Mouse (Mus musculus) cerebellum, adult 9-11 months (tissue): ENCODE results near the gene Cysrt1.
A peak's percentile ranks its signal among the peaks of the same experiment; 100 is the strongest.
"Not testable (repeated sequence)": the region's sequence is repeated elsewhere in the genome, so short reads cannot be mapped to it uniquely, and the experiment has no call there.

ENCODE experiments used
- DNase-seq: peaks from one replicate; pipeline ENCODE4 v3.0.0; 2022

Cysrt1 gene

DNA sequence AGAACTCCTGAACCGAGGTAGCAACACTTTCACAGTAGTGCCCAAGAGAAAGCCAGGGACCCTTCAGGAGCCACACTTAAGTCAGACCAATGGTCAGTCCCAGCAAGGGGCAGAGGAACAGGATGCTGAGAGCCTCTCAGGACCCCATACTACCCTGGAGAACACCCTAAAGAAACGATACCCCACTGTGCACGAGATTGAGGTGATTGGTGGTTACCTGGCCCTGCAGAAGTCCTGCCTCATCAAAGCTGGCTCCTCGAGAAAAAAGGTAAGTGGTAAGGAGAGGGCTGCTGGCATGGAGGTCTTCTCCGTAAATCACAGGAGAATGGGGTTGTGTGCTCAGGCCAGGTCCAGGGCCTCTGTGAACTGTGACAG is 22.0 kb upstream of the Cysrt1 start:
- peak; percentile 67 for DNase-seq

- peak; percentile 79 for DNase-seq
Measured at GRCm38 (mm10) chr2:25263623-25264285, 21.5 kb upstream of the Cysrt1 start.

GRCm38 (mm10) chr2:25262795-25263622 is 20.8 kb upstream of the Cysrt1 start:
- peak; percentile 87 for DNase-seq

- DNase-seq: peak; percentile 99
Measured at GRCm38 (mm10) chr2:25262291-25262767, 20.1 kb upstream of the Cysrt1 start, which contains the start of gene Tprn. Gene Tprn, plus strand, starts transcription at chr2:25262618.

DNA sequence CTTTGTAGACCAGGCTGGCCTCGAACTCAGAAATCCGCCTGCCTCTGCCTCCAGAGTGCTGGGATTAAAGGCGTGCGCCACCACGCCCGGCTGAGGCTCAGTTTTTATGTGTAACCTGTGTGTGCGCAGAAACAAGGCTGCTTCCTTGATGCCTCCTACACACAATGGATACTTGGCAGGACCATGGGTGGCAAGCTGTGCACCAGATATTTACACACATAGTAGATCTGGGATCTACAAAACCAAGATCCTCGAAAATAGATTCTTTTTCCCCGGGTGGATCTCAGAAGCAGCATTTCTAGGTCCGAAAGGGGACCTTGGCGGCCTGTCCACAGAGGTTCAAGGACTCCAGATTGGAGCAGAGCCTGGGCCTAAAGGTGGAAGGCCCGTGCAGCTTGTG is 19.6 kb upstream of the Cysrt1 start:
- DNase-seq: no peak

DNA sequence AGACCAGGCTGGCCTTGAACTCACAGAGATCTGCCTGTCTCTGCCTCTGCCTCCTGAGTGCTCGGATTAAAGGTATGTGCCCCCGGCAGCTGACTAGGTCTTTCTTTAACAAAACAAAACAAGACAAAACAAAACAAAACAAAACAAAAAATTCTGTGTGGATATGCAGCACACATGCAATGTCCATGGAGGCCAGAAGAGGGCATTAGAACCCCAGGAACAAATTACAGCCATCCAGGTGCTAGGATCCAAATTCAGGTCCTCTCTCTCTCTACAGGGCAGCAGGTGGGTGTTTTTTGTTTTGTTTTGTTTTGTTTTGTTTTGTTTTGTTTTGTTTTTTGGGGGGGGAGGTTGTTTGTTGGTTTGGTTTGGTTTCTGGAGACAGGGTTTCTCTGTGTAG is 16.6 kb upstream of the Cysrt1 start:
- DNase-seq: no peak

- DNase-seq: not testable (repeated sequence)
Measured at GRCm38 (mm10) chr2:25257250-25257649, 15.0 kb upstream of the Cysrt1 start.

GRCm38 (mm10) chr2:25256443-25257109 is 14.3 kb upstream of the Cysrt1 start:
- not testable (repeated sequence) for DNase-seq

- peak; percentile 86 for DNase-seq
Measured at GRCm38 (mm10) chr2:25255284-25255779, 13.1 kb upstream of the Cysrt1 start, which contains the start of gene Tmem203. Gene Tmem203, plus strand, starts transcription at chr2:25255439.

- DNase-seq: no peak
Measured at GRCm38 (mm10) chr2:25252331-25252730, 10.1 kb upstream of the Cysrt1 start.

DNA sequence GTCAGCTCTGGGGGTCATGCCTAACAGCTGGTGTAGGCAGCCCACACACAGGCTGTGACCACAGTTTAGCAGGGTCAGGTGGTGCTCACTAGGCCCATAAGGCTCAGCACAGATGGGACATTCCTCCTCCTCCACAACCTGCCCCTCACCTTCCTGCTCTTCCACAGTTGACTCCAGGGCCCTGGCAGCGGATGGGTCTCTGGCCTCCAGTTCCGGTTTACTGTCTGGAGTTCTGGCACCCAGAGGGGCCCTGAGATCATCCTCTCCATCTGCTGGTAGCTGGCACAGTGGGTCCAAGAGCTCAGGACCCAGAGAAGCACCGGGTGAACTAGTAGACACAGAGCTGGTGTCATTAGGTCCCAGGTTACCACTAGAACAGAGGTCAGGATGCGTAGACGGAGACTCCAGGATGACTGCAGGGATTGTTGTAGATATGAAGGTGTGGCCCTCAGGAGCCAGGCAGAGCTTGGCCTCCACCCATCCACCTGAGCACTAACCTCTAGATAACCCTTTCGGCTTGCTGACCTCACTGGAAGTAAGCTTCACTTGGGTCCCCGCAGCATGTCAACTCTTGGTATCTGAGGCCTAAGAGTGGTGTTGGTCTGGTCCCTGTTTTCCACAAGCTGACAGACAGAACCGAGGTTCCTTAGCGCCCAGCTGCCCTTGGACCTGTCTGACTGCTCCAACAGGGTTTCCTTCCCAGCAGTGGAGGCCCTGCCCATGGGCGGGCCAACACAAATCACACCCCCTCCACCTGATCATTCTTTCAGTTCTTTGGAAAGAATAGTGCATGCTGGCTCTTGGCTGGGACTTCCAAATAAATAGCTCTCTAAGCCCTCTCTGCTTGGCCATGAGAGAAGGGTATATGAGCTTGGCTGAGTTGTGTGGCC is 4.2 kb upstream of the Cysrt1 start, which contains the start of gene AL732309.1:
AL732309.1 (minus strand) TSS at position 681 of the 890 bp plus-strand sequence.
- peak; percentile 80 for DNase-seq

GRCm38 (mm10) chr2:25244144-25244543 is 1.9 kb upstream of the Cysrt1 start:
- DNase-seq: no peak

DNA sequence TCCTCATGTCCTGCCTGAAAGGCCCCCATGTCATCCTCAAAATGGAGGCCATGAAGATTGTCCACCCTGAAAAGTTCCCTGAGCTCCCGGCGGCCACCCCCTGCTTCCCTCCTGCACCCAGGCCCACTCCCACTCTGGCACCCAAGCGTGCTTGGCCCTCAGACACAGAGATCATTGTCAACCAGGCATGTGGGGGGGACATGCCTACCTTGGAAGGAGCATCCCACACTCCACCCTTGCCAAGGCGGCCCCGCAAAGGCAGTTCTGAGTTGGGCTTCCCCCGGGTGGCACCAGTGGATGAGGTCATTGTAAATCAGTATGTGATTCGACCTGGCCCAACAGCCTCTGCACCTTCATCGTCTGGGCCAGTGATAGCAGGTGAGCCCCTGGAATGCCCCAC is 1.1 kb upstream of the Cysrt1 start:
- DNase-seq: peak; percentile 63

- peak; percentile 60 for DNase-seq
Measured at GRCm38 (mm10) chr2:25241438-25241775, 845 bp downstream of the Cysrt1 start.

- peak; percentile 83 for DNase-seq
Measured at GRCm38 (mm10) chr2:25240723-25241437, 1.4 kb downstream of the Cysrt1 start.

GRCm38 (mm10) chr2:25240310-25240709 is 1.9 kb downstream of the Cysrt1 start:
- DNase-seq: peak; percentile 56

DNA sequence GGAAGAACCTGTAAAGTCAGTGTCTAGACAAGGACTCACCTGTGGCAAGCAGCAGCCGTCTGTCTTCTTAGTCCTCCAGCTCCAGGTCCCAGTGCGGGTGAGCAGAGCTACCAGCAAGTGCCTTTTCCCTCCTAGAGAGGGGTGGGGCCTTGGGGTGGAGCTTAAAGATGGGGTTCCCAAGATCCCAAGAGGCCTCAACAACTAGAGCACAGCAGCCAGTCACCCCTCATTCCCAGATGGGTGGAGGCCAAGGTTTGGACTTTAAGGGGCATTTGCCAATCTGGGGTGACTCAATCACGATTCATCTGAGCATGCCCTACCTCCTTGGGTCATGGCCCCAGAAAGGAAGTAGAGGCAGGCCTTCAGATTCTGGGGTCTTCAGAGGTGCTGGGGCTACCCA is 2.5 kb downstream of the Cysrt1 start:
- peak; percentile 60 for DNase-seq

GRCm38 (mm10) chr2:25238106-25238505 is 4.1 kb downstream of the Cysrt1 start:
- no peak for DNase-seq

DNA sequence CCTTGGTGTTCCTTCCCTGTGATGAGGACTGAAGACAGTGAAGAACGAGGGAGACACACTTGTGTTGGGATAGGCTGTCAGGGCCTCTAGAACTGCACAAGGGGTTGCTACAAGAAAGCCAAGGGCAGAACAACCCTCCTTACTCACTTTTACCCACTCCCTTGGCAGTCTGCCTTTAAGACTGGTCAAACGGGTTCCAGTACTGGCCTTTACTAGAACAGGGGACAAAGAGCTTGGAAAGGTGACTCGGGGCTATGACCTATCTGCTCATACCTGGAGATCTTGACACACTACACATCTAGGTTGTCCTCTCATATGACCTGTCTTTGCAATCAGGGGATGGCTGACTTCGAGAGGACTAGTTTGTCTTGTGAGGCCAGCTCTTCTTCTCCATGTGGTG is 4.7 kb downstream of the Cysrt1 start:
- DNase-seq: no peak

GRCm38 (mm10) chr2:25236614-25237013 is 5.6 kb downstream of the Cysrt1 start, which contains the start of gene Rnf224:
Gene Rnf224, minus strand, starts transcription at chr2:25236787.
- DNase-seq: no peak

GRCm38 (mm10) chr2:25234551-25235220 is 7.6 kb downstream of the Cysrt1 start:
- DNase-seq: no peak
